Comparison of ENCODE assay signal across 8 mouse cellular contexts in the genomic region with DNA sequence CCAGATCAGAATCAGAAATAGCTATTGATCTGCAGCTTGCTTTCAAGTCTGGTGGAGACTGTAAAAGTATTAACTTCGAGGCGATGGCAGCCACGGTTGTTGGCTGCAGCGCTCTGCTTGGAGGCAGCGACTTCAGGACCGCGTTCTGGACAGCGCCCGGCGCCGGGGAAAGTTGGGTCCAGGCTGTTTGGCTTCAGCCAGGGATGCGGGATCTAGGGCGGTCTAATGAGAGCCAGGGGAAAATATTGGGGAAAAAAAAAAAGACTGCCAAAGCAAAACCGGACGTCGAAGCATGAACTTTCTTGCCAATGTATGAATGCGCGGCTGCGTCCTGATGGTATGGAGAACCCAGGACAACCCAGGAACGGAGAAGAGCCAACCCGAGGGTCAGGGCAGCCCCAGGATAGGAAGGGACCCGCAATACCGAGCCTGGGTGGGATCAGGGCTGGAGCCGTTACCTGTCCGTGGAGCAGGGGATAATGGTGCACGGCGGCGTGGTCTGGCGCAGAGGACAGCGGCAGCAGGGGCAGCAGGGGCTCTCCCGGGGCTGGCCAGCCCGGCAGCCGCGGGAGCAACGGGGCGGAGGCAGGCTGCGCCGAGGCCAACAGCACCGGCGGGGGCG. TPM values are rescaled to one million over a fixed set of nuclear protein-coding genes. Genes with fewer than 3 reads are reported as not detected.
DNase-seq lines count a peak whose midpoint lies in the region; ATAC-seq and TF ChIP-seq lines count a peak whose summit lies in the region.

No protein-coding gene starts in this region.

- no peak for TF ChIP-seq CTCF in liver, postnatal 0 days (IDR thresholded peaks at IDR 0.05; ENCODE audit: low read depth)

- H3K4me3 ChIP-seq in liver, postnatal 0 days (ENCODE audit: low read depth, low read length): peak overlapping the region; percentile 13; the same call in 1 of the 2 replicates
- peak overlapping the region; percentile 43 for H3K4me3 ChIP-seq in stomach, embryonic 14.5 days (ENCODE audit: low read depth, low read length)

- DNase-seq in left cerebral cortex, postnatal 10 days (ENCODE audit: extremely low spot score in 1 of 2, low spot score in 2 of 2): peak; percentile 12 to 54
- DNase-seq in left cerebral cortex, adult 11 months (ENCODE audit: low spot score): no peak
- peak; percentile 11 for DNase-seq in cerebellum, adult 8-10 months
- DNase-seq in forelimb bud, embryonic 11.5 days (ENCODE audit: low read depth, low spot score): peak; percentile 75
- DNase-seq in kidney, adult 8-10 months: peak; percentile 16 to 49
- DNase-seq in liver, postnatal 0 days: peak; percentile 36
- DNase-seq in T-cell, adult 2 months (ENCODE audit: low spot score): no peak

- no peak overlapping the region for H3K9ac ChIP-seq in liver, postnatal 0 days (replicated peaks)
- H3K9ac ChIP-seq in stomach, embryonic 14.5 days (replicated peaks; ENCODE audit: low read depth, low read length): no peak overlapping the region

- H3K36me3 ChIP-seq in liver, postnatal 0 days (replicated peaks; ENCODE audit: insufficient read depth, low read length): no peaks in the 10 kb centered on the region
- H3K36me3 ChIP-seq in stomach, embryonic 14.5 days (ENCODE audit: control insufficient read depth, insufficient read depth, low read length): no peaks in the 10 kb centered on the region

- H3K27ac ChIP-seq in liver, postnatal 0 days (ENCODE audit: low read depth): no peak overlapping the region
- no peak overlapping the region for H3K27ac ChIP-seq in stomach, embryonic 14.5 days (ENCODE audit: low read length)

- no peak for TF ChIP-seq EP300 in liver, postnatal 0 days (IDR thresholded peaks at IDR 0.05; ENCODE audit: low read depth)

- H3K4me1 ChIP-seq in liver, postnatal 0 days (ENCODE audit: insufficient read depth): peaks cover 4% of the 10 kb centered on the region; the same call in 1 of the 2 replicates
- peaks cover 3% of the 10 kb centered on the region; the same call in 1 of the 2 replicates for H3K4me1 ChIP-seq in stomach, embryonic 14.5 days (ENCODE audit: control insufficient read depth, insufficient read depth, low read length)

- H3K27me3 ChIP-seq in liver, postnatal 0 days (ENCODE audit: insufficient read depth, low read length): peaks cover 35% of the 10 kb centered on the region
- H3K27me3 ChIP-seq in stomach, embryonic 14.5 days (ENCODE audit: control insufficient read depth, insufficient read depth, low read length): peaks cover 19% of the 10 kb centered on the region

- ATAC-seq in liver, postnatal 0 days: no peak
- ATAC-seq in stomach, embryonic 14.5 days (ENCODE audit: insufficient number of reproducible peaks, insufficient read depth, low FRiP score, low read depth): no peak

- WGBS in liver, postnatal 0 days (ENCODE audit: insufficient replicate concordance): 2% methylated on average over 40 of the region's 41 CpGs
- under 1% methylated on average over 40 of the region's 41 CpGs for WGBS in stomach, embryonic 14.5 days

- intact Hi-C loops in left cerebral cortex, postnatal 10 days (cut with DNase I): loop anchor here (5.0 to 10.0 kb wide), 3 partner anchors 198 to 795 kb away; no protein-coding TSS in a partner anchor

- H3K4me2 ChIP-seq in liver, postnatal 0 days (ENCODE audit: low read depth, low read length): peak overlapping the region; percentile 38; the same call in 1 of the 2 replicates
- H3K4me2 ChIP-seq in stomach, embryonic 14.5 days (replicated peaks; ENCODE audit: low read depth, low read length): peak overlapping the region; percentile 99

- no peaks in the 10 kb centered on the region for H3K9me3 ChIP-seq in liver, postnatal 0 days (ENCODE audit: low read length)
- H3K9me3 ChIP-seq in stomach, embryonic 14.5 days (ENCODE audit: control insufficient read depth, low read depth, low read length): no peaks in the 10 kb centered on the region

RNA-seq across cellular contexts. Expression of a gene that starts 0.6 kb away (rescaled TPM):
- 10 to 100 TPM; 18.7 to 23.4 TPM for total RNA-seq in left cerebral cortex, postnatal 10 days (2021)
- not detected in 2 replicates for polyA plus RNA-seq in liver, postnatal 0 days (2015; fragmentation: Nextera tagmentation; extraction: Ambion mirVana)
- 0.90 and 0.93 TPM in 2 replicates for polyA plus RNA-seq in stomach, embryonic 14.5 days (2014; fragmentation: Nextera tagmentation; extraction: Ambion mirVana)

Comparison
In these comparisons a context has a peak if more than half of its experiments do, and no peak if none do; other contexts are left out.
1. DNase-seq: peak in left cerebral cortex, postnatal 10 days (2 of 2), cerebellum, adult 8-10 months (single experiment), forelimb bud, embryonic 11.5 days (single experiment), kidney, adult 8-10 months (2 of 2) and liver, postnatal 0 days (single experiment); none in left cerebral cortex, adult 11 months (single experiment) and T-cell, adult 2 months (single experiment).